Mouse (Mus musculus) MEL (cell line): ENCODE data around the gene Fgfr2.

ENCODE experiments used
- BHLHE40 ChIP-seq: IDR thresholded peaks from 2 replicates; pipeline ENCODE4 v1.6.1; 2012; ENCODE audit warnings: low read depth, mild to moderate bottlenecking, inconsistent platforms, low read length, improper control_type of control experiment, borderline replicate concordance
- CTCF ChIP-seq, 3 experiments: IDR thresholded peaks in 2 of 3; conservative IDR thresholded peaks in 1 of 3; 2 replicates each; pipeline ENCODE4 v1.5.1; 2011 to 2012; ENCODE audit warnings: low read length in 3 of 3, low read depth in 2 of 3, mild to moderate bottlenecking in 2 of 3, improper control_type of control experiment in 1 of 3, inconsistent platforms in 1 of 3, mixed read lengths in 1 of 3, moderate library complexity in 1 of 3; ENCODE audit not compliant: control insufficient read depth in 1 of 3, insufficient read depth in 1 of 3, poor library complexity in 1 of 3, severe bottlenecking in 1 of 3
- GATA1 ChIP-seq: IDR thresholded peaks from 2 replicates; pipeline ENCODE4 v1.6.1; 2011; ENCODE audit warnings: low read depth, low read length, improper control_type of control experiment
- MAFK ChIP-seq: IDR thresholded peaks from 2 replicates; pipeline ENCODE4 v1.6.1; 2011; ENCODE audit warnings: low read depth, mild to moderate bottlenecking, low read length, improper control_type of control experiment, borderline replicate concordance
- MXI1 ChIP-seq: IDR thresholded peaks from 2 replicates; pipeline ENCODE4 v1.6.1; 2011; ENCODE audit warnings: mild to moderate bottlenecking, low read depth, low read length, improper control_type of control experiment
- MYB ChIP-seq: IDR thresholded peaks from 2 replicates; pipeline ENCODE4 v1.6.1; 2011; ENCODE audit warnings: mild to moderate bottlenecking, low read depth, low read length, improper control_type of control experiment
- NELFE ChIP-seq: IDR thresholded peaks from 2 replicates; pipeline ENCODE4 v1.6.1; 2011; ENCODE audit warnings: low read depth, low read length, improper control_type of control experiment
- NRF1 ChIP-seq: IDR thresholded peaks from 2 replicates; pipeline ENCODE4 v1.6.1; 2014; ENCODE audit warnings: low read depth, mild to moderate bottlenecking, inconsistent platforms, low read length, improper control_type of control experiment, moderate library complexity; ENCODE audit not compliant: poor library complexity, insufficient read depth, severe bottlenecking
- POLR2A ChIP-seq, 2 experiments: IDR thresholded peaks; 2 replicates each; pipeline ENCODE4 v1.6.1; 2011 to 2012; ENCODE audit warnings: low read length in 2 of 2, mild to moderate bottlenecking in 2 of 2, control low read depth in 1 of 2, improper control_type of control experiment in 1 of 2, low read depth in 1 of 2, moderate library complexity in 1 of 2; ENCODE audit not compliant: control insufficient read depth in 1 of 2, insufficient read depth in 1 of 2, poor library complexity in 1 of 2
- TAL1 ChIP-seq: IDR thresholded peaks from 2 replicates; pipeline ENCODE4 v1.6.1; 2012; ENCODE audit warnings: mild to moderate bottlenecking, inconsistent platforms, low read length, moderate library complexity, mixed read lengths
- USF1 ChIP-seq: IDR thresholded peaks from 2 replicates; pipeline ENCODE4 v1.6.1; 2014; ENCODE audit warnings: low read depth, mild to moderate bottlenecking, inconsistent platforms, low read length, improper control_type of control experiment, moderate library complexity
- ZC3H11A ChIP-seq: IDR thresholded peaks from 2 replicates; pipeline ENCODE4 v1.6.1; 2012; ENCODE audit warnings: low read depth, mild to moderate bottlenecking, inconsistent platforms, low read length, improper control_type of control experiment

- TF ChIP-seq TAL1 = no peak
- TF ChIP-seq CTCF (IDR thresholded peaks at IDR 0.05 in 2 of 3, conservative IDR thresholded peaks at IDR 0.05 in 1 of 3; ENCODE audit: control insufficient read depth in 1 of 3, insufficient read depth in 1 of 3, low read depth in 2 of 3, low read length in 3 of 3, poor library complexity in 1 of 3, severe bottlenecking in 1 of 3) = no peak
- no peak for TF ChIP-seq MYB
- TF ChIP-seq BHLHE40 = no peak
- no peak for TF ChIP-seq POLR2A (IDR thresholded peaks at IDR 0.05; ENCODE audit: control insufficient read depth in 1 of 2, insufficient read depth in 1 of 2, low read depth in 1 of 2, low read length in 2 of 2, poor library complexity in 1 of 2)
- no peak for TF ChIP-seq ZC3H11A
- TF ChIP-seq NRF1 = no peak
- TF ChIP-seq MAFK = no peak
- TF ChIP-seq USF1 = no peak
- TF ChIP-seq GATA1 = no peak
- TF ChIP-seq MXI1 = no peak
- TF ChIP-seq NELFE = no peak
Measured at GRCm38 (mm10) chr7:133018961-133019360, 104.2 kb downstream of the Fgfr2 start.
